Mouse (Mus musculus): ENCODE results near the gene Arfgap3. TPM values are rescaled to one million over a fixed set of nuclear protein-coding genes. Genes with fewer than 3 reads are reported as not detected.
"Not testable (repeated sequence)": the region's sequence is repeated elsewhere in the genome, so short reads cannot be mapped to it uniquely, and the experiment has no call there.

Gene Arfgap3
- total and polyA plus RNA-seq, 2 experiments from 2014 or later, result 31.0 to 59.3 TPM

DNA sequence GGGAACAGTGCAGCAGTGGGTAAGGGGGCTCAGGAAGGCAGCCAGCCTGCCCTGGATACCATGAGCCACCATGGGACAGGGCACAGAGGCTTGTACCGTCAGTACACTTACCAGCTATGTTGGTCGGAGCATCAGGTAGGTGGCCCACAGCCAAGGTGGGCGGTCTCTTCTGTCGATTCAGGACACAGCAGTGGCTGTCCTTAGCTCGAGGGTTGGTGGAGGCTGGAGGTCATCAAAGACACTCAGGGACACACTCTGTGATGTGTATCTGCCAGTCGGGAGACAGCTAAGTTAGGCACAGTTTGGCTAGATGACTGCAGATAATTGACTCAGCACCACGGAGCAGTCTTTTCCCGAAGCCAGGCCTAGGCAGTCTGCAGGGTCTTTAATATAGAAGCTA, 65.2 kb downstream of the Arfgap3 start:
- ATAC-seq (no peak), DNase-seq (ENCODE audit: low spot score) (no peak)
- no peaks in the 10 kb centered on the region for H3K36me3 ChIP-seq (ENCODE audit: insufficient read depth, low read length)
- H3K27ac ChIP-seq, result no peak overlapping the region
- H3K4me2 ChIP-seq (ENCODE audit: low read depth, low read length), result no peak overlapping the region
- no peak overlapping the region for H3K9ac ChIP-seq (replicated peaks; ENCODE audit: low read length)
- no peaks in the 10 kb centered on the region for H3K9me3 ChIP-seq (ENCODE audit: low read length)
- 88% methylated on average over 8 of the region's 8 CpGs for WGBS
- H3K4me1 ChIP-seq (ENCODE audit: insufficient read depth, low read length), result no peaks in the 10 kb centered on the region
- TF ChIP-seq CTCF (IDR thresholded peaks at IDR 0.05; ENCODE audit: low read depth), result no peak
- H3K4me3 ChIP-seq (ENCODE audit: low read length), result no peak overlapping the region
- no peaks in the 10 kb centered on the region for H3K27me3 ChIP-seq (ENCODE audit: insufficient read depth, low read length)

DNA sequence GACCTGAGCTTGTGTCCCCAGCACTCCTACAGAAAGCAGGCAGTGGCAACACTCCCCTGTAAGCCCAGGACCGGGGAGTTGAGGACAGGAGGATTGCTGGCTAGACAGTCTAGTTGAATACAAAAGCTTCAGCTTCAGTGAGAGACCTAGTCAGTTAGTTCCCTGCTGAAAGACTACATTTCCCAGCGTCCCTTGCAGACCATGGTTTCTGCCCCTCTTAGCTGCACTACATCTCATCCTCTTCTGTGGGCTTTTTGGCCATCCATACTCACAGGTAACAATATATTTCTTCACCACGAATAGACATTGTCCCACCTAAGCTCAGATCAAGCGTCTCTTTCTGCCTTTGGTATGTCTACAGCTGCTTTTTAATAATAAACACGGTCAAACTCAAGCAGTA, 67.7 kb downstream of the Arfgap3 start:
- ATAC-seq, result no peak
- no peak for TF ChIP-seq CTCF (IDR thresholded peaks at IDR 0.05; ENCODE audit: low read depth)
- 72% methylated on average over 5 of the region's 5 CpGs for WGBS

DNA sequence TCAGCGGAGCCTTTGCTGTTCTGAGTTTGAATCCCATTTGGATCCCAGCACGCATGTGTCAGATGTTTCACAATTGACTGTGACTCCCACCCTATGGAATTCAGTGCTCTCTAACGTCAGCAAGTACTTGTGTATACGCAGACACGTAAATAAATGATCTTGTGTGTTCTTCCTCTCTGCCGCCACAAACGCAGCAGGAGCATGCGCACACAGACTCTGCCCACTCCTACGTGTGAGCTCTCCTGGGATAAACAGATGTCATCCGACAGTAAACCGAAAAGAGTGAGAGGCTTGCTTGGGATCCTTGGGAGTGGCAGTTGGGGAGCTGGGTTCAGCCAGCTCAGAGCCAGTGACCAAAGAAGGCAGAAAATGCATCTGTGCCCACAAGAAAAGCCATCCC, 68.7 kb downstream of the Arfgap3 start:
- Histone ChIP-seq H3K9me3 (ENCODE audit: low read length) (no peaks in the 10 kb centered on the region), H3K4me3 (ENCODE audit: low read length) (no peak overlapping the region), H3K9ac (replicated peaks; ENCODE audit: low read length) (no peak overlapping the region), H3K27ac (no peak overlapping the region), H3K27me3 (ENCODE audit: insufficient read depth, low read length) (no peaks in the 10 kb centered on the region), H3K4me1 (ENCODE audit: insufficient read depth, low read length) (no peaks in the 10 kb centered on the region), H3K4me2 (ENCODE audit: low read depth, low read length) (no peak overlapping the region), H3K36me3 (ENCODE audit: insufficient read depth, low read length) (no peaks in the 10 kb centered on the region)
- TF ChIP-seq CTCF (IDR thresholded peaks at IDR 0.05; ENCODE audit: low read depth), result no peak
- WGBS, result 77% methylated on average over 11 of the region's 11 CpGs
- ATAC-seq (no peak), DNase-seq (ENCODE audit: low spot score) (no peak)

More for the DNA sequence above, 67.7 kb downstream of the Arfgap3 start:
- Histone ChIP-seq H3K4me2 (ENCODE audit: low read depth, low read length) (no peak overlapping the region), H3K27ac (no peak overlapping the region), H3K4me1 (ENCODE audit: insufficient read depth, low read length) (no peaks in the 10 kb centered on the region), H3K27me3 (ENCODE audit: insufficient read depth, low read length) (no peaks in the 10 kb centered on the region), H3K36me3 (ENCODE audit: insufficient read depth, low read length) (no peaks in the 10 kb centered on the region), H3K9me3 (ENCODE audit: low read length) (no peaks in the 10 kb centered on the region), H3K9ac (replicated peaks; ENCODE audit: low read length) (no peak overlapping the region), H3K4me3 (ENCODE audit: low read length) (no peak overlapping the region)
- no peak for DNase-seq (ENCODE audit: low spot score)

DNA sequence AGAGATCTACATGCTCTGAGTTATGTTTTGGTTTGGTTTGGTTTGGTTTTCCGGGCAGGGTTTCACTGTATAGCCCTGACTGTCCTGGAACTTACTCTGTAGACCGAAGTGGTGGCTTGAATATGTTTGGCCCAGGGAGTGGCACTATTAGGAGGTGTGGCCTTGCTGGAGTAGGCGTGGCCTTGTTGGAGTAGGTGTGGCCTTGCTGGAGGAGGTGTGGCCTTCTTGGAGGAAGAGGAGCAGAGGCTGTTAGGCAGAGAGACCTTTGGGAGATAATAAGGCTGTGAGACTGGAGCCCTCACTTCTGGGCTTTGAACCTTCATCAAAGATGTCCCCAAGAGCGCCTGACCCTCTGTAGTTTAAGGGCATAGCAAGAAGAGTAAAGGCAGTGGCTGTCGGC, 71.5 kb downstream of the Arfgap3 start:
- ATAC-seq, result no peak
- Histone ChIP-seq H3K4me2 (ENCODE audit: low read depth, low read length) (no peak overlapping the region), H3K27ac (no peak overlapping the region), H3K27me3 (ENCODE audit: insufficient read depth, low read length) (no peaks in the 10 kb centered on the region), H3K9me3 (ENCODE audit: low read length) (no peaks in the 10 kb centered on the region), H3K4me3 (ENCODE audit: low read length) (no peak overlapping the region), H3K4me1 (ENCODE audit: insufficient read depth, low read length) (no peaks in the 10 kb centered on the region), H3K9ac (replicated peaks; ENCODE audit: low read length) (no peak overlapping the region), H3K36me3 (ENCODE audit: insufficient read depth, low read length) (no peaks in the 10 kb centered on the region)
- no peak for TF ChIP-seq CTCF (IDR thresholded peaks at IDR 0.05; ENCODE audit: low read depth)
- DNase-seq (ENCODE audit: low spot score), result no peak
- WGBS, result 82% methylated on average over 5 of the region's 5 CpGs

DNA sequence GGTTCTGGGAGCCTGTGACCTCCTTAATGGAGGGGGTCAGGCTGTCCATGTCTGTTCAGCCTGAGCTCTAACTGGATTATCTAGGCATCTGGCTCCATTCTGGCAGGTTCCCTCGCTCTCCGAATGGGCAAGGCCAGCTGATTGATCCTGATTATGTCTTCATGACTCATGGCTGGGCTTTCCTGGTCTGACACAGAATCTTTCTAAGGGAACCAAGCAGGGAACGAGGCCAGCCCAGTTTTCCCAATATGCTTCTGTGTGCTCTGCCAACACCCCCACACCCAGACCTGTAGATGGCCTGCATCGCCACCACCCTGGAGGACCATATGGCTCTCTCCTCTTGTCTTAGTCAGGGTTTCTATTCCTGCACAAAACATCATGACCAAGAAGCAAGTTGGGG, 72.6 kb downstream of the Arfgap3 start:
- no peak overlapping the region for H3K9ac ChIP-seq (replicated peaks; ENCODE audit: low read length)
- H3K9me3 ChIP-seq (ENCODE audit: low read length), result no peaks in the 10 kb centered on the region
- no peak for TF ChIP-seq CTCF (IDR thresholded peaks at IDR 0.05; ENCODE audit: low read depth)
- no peaks in the 10 kb centered on the region for H3K4me1 ChIP-seq (ENCODE audit: insufficient read depth, low read length)
- H3K4me2 ChIP-seq (ENCODE audit: low read depth, low read length), result no peak overlapping the region
- no peak overlapping the region for H3K4me3 ChIP-seq (ENCODE audit: low read length)
- ATAC-seq (no peak), DNase-seq (ENCODE audit: low spot score) (no peak)
- H3K27ac ChIP-seq, result no peak overlapping the region
- WGBS, result 69% methylated on average over 4 of the region's 4 CpGs
- H3K27me3 ChIP-seq (ENCODE audit: insufficient read depth, low read length), result no peaks in the 10 kb centered on the region
- no peaks in the 10 kb centered on the region for H3K36me3 ChIP-seq (ENCODE audit: insufficient read depth, low read length)

DNA sequence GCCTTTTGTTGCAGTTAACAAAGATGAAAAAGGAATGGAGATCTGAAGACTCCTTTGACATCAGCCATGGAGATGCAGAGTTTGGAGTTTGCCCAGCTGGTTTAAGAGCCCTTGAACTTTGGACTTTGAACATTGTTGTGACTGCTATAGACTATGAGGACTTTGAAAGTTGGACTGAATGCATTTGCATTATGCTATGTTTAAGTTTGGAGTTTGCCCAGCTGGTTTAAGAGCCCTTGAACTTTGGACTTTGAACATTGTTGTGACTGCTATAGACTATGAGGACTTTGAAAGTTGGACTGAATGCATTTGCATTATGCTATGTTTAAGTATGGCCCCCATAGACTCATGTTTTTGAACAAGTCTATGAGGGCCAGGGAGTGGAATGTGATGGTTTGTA, 75.8 kb downstream of the Arfgap3 start:
- H3K4me1 ChIP-seq (ENCODE audit: insufficient read depth, low read length); ATAC-seq; DNase-seq (ENCODE audit: low spot score); H3K4me2 ChIP-seq (ENCODE audit: low read depth, low read length); H3K9me3 ChIP-seq (ENCODE audit: low read length); H3K9ac ChIP-seq (replicated peaks; ENCODE audit: low read length); H3K27ac ChIP-seq; H3K27me3 ChIP-seq (ENCODE audit: insufficient read depth, low read length); H3K36me3 ChIP-seq (ENCODE audit: insufficient read depth, low read length); H3K4me3 ChIP-seq (ENCODE audit: low read length): not testable (repeated sequence)

DNA sequence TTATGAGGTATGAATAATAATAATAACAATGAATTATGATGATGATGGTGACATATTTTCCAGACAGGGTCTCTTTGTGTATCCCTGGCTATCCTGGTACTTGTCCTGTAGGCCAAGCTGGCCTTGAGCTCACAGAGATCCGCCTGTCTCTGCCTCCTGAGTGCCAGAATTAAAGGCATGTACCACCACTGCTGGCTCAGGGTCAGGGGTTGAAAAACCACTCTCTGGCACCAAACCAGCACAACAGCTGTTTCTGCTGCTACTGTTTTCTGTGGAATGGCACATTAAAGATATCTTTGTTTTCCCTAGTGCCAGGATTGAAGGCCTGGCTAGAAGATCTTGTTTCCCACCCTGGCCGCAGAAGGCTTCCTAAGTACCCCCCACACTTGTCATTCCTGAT, 77.0 kb downstream of the Arfgap3 start:
- TF ChIP-seq CTCF (IDR thresholded peaks at IDR 0.05; ENCODE audit: low read depth), result no peak
- WGBS, result 86% methylated on average over 2 of the region's 2 CpGs
- H3K36me3 ChIP-seq (ENCODE audit: insufficient read depth, low read length), result no peaks in the 10 kb centered on the region
- no peak overlapping the region for H3K9ac ChIP-seq (replicated peaks; ENCODE audit: low read length)
- H3K9me3 ChIP-seq (ENCODE audit: low read length), result no peaks in the 10 kb centered on the region
- DNase-seq (ENCODE audit: low spot score) (no peak), ATAC-seq (no peak)
- no peak overlapping the region for H3K27ac ChIP-seq
- H3K27me3 ChIP-seq (ENCODE audit: insufficient read depth, low read length), result no peaks in the 10 kb centered on the region
- H3K4me2 ChIP-seq (ENCODE audit: low read depth, low read length), result no peak overlapping the region
- no peak overlapping the region for H3K4me3 ChIP-seq (ENCODE audit: low read length)
- no peaks in the 10 kb centered on the region for H3K4me1 ChIP-seq (ENCODE audit: insufficient read depth, low read length)

DNA sequence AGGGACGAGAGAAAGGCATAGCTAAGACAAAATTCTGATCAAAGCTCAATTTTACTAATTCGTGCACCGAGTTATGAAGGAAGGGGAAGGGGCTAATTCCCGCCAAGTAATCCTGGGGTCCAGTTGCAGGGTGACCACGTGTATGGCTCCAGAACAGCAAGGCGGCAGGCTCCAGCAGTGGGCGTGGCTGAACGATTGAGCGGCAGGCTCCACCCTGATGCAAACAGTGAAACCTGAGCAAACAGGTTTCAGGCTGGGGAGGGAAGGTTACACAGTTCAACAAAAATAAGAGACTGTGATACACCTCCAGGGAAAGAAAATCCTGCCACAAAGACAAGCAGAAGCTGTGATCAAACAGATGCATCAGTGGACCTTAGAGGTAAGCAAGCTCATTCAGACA, 78.8 kb downstream of the Arfgap3 start:
- 38% methylated on average over 9 of the region's 9 CpGs for WGBS

DNA sequence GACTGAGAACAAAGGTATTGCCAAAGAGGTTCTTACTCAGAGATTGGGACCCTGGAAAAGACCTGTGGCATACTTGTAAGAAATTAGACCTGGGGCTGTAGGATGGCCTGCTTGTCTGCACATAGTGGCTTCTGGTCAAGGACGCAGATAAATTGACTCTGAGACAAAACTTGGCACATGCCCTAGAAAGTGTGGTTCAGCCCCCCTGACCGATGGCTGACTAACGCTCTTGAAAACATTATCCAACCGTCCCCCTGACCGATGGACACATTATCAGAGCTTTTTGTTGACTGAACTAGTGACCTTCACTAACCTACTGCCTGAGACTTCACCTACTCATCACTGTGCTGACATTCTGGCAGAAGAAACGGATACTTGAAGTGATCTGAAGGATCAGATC, 80.1 kb downstream of the Arfgap3 start:
- not testable (repeated sequence) for H3K27me3 ChIP-seq (ENCODE audit: insufficient read depth, low read length); H3K9ac ChIP-seq (replicated peaks; ENCODE audit: low read length); H3K4me1 ChIP-seq (ENCODE audit: insufficient read depth, low read length); H3K4me3 ChIP-seq (ENCODE audit: low read length); H3K36me3 ChIP-seq (ENCODE audit: insufficient read depth, low read length); H3K9me3 ChIP-seq (ENCODE audit: low read length); ATAC-seq; DNase-seq (ENCODE audit: low spot score); H3K4me2 ChIP-seq (ENCODE audit: low read depth, low read length); H3K27ac ChIP-seq
- 71% methylated on average over 6 of the region's 6 CpGs for WGBS

More for the DNA sequence above, 78.8 kb downstream of the Arfgap3 start:
- H3K36me3 ChIP-seq (ENCODE audit: insufficient read depth, low read length); H3K4me1 ChIP-seq (ENCODE audit: insufficient read depth, low read length); H3K9ac ChIP-seq (replicated peaks; ENCODE audit: low read length); H3K9me3 ChIP-seq (ENCODE audit: low read length); ATAC-seq; H3K4me2 ChIP-seq (ENCODE audit: low read depth, low read length); DNase-seq (ENCODE audit: low spot score); H3K27ac ChIP-seq; H3K4me3 ChIP-seq (ENCODE audit: low read length); H3K27me3 ChIP-seq (ENCODE audit: insufficient read depth, low read length): not testable (repeated sequence)

DNA sequence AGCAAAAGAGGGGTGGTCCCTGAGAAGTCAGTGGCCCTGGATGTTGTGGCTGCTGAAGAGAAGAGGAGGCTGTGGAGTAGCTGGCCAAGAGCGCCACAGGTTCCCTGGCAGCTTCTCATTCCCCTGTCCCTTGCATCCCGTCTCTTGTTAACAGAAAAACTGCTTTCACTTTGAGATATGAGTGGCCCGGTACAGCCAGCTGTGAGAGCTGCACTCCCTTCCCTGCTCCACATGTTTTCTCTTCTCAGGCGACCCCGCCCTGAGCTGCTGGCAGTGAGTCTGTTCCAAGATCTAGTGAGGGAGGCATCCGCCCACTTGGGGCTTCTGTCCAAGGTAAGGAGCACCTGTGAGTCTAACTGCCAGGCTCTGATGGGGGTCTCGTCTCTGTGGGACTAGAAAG, 81.6 kb downstream of the Arfgap3 start:
- not testable (repeated sequence) for H3K4me1 ChIP-seq (ENCODE audit: insufficient read depth, low read length); DNase-seq (ENCODE audit: low spot score); ATAC-seq; H3K36me3 ChIP-seq (ENCODE audit: insufficient read depth, low read length); H3K27me3 ChIP-seq (ENCODE audit: insufficient read depth, low read length); H3K27ac ChIP-seq; H3K4me2 ChIP-seq (ENCODE audit: low read depth, low read length); H3K4me3 ChIP-seq (ENCODE audit: low read length); H3K9ac ChIP-seq (replicated peaks; ENCODE audit: low read length); H3K9me3 ChIP-seq (ENCODE audit: low read length)
- WGBS, result 73% methylated on average over 6 of the region's 7 CpGs

Measured in hindbrain, postnatal 0 days (tissue).